Mouse (Mus musculus): ENCODE data around the gene Fut9.

DNA sequence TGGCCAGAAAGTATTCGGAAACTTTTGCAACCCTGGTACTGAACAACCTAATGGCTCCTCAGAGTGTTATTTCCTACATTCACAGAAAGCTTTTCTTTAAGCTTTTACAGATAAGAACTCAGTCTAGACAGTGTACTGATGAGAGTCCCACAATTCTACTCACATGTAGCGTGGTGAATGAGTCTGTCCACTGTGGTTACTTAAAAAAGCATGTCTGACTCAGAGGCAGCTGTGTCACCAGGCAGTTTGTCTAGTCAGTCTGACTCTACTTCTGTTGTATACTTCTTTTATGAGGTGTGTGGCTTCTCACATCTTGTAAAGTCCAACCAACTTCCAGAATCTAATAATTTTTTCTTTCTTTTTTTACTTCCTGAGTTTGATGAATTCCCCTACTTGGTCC is 154.5 kb downstream of the Fut9 start:
- no peak for TF ChIP-seq ZKSCAN1 (IDR thresholded peaks at IDR 0.05; ENCODE audit: borderline replicate concordance, low read depth, low read length)
- no peak for TF ChIP-seq ELF1 (IDR thresholded peaks at IDR 0.05; ENCODE audit: low read depth, low read length)
- no peak for TF ChIP-seq POLR2A (IDR thresholded peaks at IDR 0.05; ENCODE audit: low read depth, low read length)
- TF ChIP-seq CTCF (conservative IDR thresholded peaks at IDR 0.05 in 1 of 2, IDR thresholded peaks at IDR 0.05 in 1 of 2; ENCODE audit: low read depth in 2 of 2, low read length in 2 of 2) = no peak
- TF ChIP-seq RCOR1 (conservative IDR thresholded peaks at IDR 0.05; ENCODE audit: low read depth, low read length) = no peak
- TF ChIP-seq ZMIZ1 (IDR thresholded peaks at IDR 0.05; ENCODE audit: low read depth, low read length) = no peak
- TF ChIP-seq MAZ (IDR thresholded peaks at IDR 0.05; ENCODE audit: low read depth, low read length) = no peak
- TF ChIP-seq MEF2A (IDR thresholded peaks at IDR 0.05; ENCODE audit: borderline replicate concordance, low read depth, low read length) = no peak
- no peak for TF ChIP-seq MAFK (IDR thresholded peaks at IDR 0.05; ENCODE audit: insufficient replicate concordance, low read length)
- no peak for TF ChIP-seq USF2 (conservative IDR thresholded peaks at IDR 0.05; ENCODE audit: low read depth, low read length)
- no peak for TF ChIP-seq NRF1 (IDR thresholded peaks at IDR 0.05; ENCODE audit: low read depth, low read length)
- no peak for TF ChIP-seq EP300 (IDR thresholded peaks at IDR 0.05; ENCODE audit: low read length)
- TF ChIP-seq USF1 (IDR thresholded peaks at IDR 0.05; ENCODE audit: low read depth, low read length) = no peak
